Mouse (Mus musculus) hindlimb bud, embryonic 11.5 days (tissue): Measurements from ENCODE around the gene Frem1.

Experiments used
- DNase-seq: peaks from one replicate; pipeline ENCODE4 v3.0.0-alpha.2; 2012; ENCODE audit warnings: low read depth, low spot score; ENCODE audit errors: extremely low spot score

The Frem1 gene

DNA sequence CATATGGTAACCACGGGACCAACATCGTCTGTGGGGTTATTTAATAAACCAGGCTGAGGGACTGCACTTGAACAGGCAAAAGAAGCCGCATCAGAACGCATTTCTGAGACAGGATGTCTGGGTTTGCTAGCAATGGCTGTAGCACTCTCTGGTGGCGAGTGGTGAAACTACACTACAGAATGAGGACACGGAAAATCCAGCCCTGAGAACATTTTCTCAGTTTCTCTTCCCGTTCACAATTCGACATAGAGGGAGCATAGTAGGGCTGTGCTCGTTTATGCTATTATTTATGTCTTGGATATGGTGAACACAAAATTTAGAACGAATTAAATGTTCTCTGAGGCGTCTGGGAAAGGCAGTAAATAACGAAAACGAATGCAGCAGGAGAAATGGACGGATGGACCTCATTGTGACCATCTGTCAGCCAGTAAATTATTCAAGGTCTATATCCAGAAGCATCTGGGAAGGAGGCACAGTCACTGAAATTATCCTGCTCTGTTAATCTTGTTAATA is 118.4 kb downstream of the Frem1 start:
- peak; percentile 49 for DNase-seq

GRCm38 (mm10) chr4:82930079-82930478 is 122.1 kb downstream of the Frem1 start:
- no peak for DNase-seq

- DNase-seq, result no peak
Measured at GRCm38 (mm10) chr4:82921962-82922361, 130.2 kb downstream of the Frem1 start.

DNA sequence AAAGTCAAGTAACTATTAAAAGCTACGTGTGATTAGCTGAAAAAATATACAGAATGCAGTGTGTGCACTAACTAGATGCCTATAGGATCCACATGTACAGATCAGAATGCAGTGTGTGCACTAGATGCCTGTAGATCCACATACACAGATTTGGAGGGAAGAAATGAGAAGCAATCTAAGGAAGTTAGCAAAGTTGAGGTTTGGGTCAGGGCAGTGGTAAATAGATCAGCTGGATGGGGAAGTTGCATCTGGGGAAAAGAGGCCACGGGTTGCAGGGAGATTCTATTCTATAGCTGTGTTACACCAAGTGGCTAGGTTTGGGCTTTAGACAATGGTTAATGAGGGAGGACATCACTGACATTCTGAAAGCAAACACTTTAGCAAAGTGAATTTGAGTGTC is 133.5 kb downstream of the Frem1 start:
- no peak for DNase-seq

DNA sequence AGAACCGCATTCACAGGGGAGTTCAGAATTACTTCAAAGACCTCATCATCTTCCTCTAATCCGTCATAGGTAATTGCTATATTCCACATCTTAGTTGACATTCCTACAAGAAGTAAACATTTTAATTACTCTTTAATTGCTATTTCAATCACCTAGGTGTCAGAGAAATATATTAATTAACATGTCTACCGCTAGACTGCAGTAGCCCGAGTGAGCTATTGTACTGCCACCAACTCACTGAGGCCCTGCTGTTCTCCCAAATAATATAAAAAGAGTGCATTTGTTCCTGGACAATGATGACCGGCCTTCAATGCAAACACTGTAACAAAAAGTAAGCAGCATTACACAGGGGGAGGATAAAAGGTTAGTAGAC is 135.5 kb downstream of the Frem1 start:
- DNase-seq, result no peak

DNA sequence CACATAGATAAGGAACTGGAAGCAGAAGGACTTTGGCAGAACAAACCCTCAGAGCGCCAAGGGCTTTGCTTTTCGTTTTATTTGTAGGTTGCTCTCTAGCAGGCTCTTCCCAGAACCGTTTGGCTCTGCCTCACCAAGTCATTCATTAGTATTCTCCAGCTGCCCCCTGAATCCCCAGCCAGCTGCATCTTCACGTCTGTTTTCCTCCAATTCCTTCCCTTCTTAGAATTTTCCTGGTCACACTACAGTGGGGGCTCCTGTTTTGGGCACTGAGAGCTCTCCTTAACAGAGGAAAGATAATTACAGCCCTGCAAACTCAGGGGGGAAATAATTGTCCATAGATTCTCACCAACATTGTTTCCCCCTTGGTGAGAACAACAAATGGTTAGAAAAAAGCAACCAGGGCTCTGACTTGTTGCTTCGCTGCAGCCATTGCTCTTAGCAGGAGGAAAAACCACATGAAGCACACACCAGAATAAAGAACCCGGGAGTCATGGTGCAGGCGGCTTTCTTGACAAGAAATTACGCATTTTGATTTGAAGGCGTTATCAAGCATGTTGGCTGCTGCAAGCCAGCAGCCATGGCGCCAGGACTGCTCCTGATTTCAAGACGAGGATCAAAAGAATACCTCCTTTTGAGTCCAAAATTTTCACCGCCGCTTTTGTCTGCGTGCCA is 136.0 kb downstream of the Frem1 start:
- no peak for DNase-seq

GRCm38 (mm10) chr4:82915576-82915975 is 136.6 kb downstream of the Frem1 start:
- DNase-seq, result no peak

GRCm38 (mm10) chr4:82914601-82915143 is 137.5 kb downstream of the Frem1 start:
- DNase-seq, result no peak

DNA sequence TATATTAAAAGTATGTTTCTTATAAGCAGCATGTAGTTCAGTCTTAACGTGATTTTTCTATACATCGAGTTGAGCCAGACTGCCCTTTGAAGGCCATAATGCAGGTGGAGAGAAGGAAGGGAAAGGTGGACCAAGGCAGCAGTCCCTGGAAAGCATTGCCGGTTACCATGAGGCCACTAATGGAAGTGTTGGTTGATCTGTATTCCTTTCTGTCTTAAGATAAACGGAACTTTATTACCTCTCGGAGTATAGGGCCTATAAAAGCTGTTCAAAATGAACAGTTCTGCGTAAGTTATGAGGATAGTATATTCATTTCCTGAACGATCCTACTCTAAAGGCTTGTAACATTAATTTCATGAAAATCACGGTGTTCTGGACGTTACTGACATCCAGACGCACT is 156.9 kb downstream of the Frem1 start:
- no peak for DNase-seq

GRCm38 (mm10) chr4:82892247-82892646 is 159.9 kb downstream of the Frem1 start:
- no peak for DNase-seq

GRCm38 (mm10) chr4:82891566-82891965 is 160.6 kb downstream of the Frem1 start:
- no peak for DNase-seq

DNA sequence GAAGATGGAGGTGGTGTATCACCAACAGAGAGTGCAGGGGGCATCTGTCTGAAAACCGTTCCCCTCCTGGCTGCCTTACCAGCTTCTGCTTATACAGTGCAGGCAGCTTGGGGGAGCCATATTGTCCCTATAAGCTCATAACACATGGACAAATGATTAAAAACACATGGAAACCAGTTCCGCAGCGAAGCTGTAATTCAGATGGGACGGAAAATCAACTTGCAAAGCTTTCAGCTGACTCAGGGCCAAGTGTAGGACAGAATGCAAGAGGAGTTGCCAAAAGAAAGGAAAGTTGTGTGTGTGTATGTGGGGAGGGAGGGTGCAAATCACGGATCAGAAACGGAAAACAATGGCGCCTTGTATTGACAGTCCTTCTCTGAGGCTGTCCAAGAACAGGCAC is 161.1 kb downstream of the Frem1 start:
- peak; percentile 69 for DNase-seq

GRCm38 (mm10) chr4:82890585-82890984 is 161.6 kb downstream of the Frem1 start:
- no peak for DNase-seq

GRCm38 (mm10) chr4:82886148-82886547 is 166.0 kb downstream of the Frem1 start:
- DNase-seq, result no peak

GRCm38 (mm10) chr4:82885535-82885913 is 166.6 kb downstream of the Frem1 start:
- no peak for DNase-seq

- DNase-seq, result no peak
Measured at GRCm38 (mm10) chr4:82884636-82885534, 167.3 kb downstream of the Frem1 start, which contains the start of gene Cer1. TSS of gene Cer1 (minus strand) at chr4:82885148.

- no peak for DNase-seq
Measured at GRCm38 (mm10) chr4:82882500-82882899, 169.6 kb downstream of the Frem1 start.

DNA sequence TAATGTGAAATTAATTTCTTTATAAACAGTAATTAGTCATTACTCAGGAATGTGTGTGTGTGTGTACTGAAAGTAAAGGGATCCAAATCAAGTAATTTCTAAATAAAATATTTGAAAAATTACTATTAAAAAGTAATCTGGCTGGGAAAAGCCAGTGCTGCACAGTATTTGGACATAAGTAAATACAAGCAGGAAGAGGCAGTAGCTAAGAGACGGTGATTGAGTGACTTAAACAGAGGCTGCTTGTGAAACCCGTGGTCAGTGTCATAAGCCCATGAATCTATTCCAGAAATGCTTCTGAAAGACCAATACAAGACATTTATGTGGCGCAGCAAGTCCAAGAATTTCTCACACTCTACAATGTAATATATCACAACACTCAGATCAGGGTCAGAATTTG is 170.8 kb downstream of the Frem1 start:
- no peak for DNase-seq

DNA sequence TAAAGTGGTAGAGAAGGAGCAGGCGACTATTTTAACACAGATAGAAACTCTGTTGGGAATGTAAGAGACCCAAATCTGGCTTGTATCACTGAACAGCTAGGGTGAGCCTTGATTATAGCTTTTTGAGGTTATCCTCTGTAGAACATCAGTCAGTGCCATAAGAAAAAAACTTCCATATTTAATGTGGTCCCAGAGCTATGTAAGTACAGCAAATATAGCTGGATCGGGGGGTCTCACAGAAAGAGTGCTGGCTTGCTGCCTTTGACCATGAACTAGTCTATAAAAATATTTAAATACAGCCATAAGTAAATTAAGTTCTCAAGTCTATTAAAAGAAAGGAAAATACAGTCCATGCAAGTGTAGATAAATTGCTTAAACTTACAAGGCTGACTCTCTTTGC is 171.9 kb downstream of the Frem1 start:
- DNase-seq, result no peak

DNA sequence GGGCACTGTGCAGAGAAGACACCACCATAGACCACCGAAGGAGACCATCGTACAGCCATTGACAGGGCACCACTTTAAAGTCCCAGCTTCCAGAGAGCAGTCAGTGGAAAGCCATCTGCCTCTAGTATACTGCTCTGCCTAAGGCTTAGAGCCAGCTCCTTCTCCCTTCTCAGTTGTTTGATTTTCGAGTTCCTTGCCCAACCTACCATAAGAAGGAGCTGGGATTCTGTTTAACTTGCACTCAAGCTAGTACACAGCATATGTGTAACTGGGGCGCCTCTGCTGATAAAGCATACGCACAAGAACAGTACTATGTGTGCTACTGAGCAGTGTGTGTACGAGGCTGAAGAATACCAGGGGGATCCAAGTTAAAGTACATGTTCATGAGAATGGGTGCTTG is 173.0 kb downstream of the Frem1 start:
- DNase-seq, result no peak

DNA sequence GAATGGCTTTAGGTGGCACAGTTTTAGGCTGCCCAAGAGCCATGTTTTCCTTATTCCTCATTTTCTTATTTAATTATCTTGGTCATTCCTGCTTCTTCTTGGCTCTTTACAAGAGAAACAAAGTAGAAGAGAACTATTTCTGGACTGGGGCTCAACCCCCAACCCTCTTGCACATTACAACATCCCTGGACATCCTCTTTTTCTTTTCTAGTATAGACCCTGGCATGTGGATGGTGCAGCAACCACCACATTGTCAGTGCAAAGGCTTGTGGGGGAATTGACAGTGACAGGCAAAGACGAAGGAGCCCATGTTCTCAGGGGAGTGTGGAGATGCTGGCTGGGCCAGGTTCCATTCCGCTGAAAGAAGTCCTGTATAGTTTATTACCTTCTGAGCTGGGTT is 175.5 kb downstream of the Frem1 start:
- no peak for DNase-seq

DNA sequence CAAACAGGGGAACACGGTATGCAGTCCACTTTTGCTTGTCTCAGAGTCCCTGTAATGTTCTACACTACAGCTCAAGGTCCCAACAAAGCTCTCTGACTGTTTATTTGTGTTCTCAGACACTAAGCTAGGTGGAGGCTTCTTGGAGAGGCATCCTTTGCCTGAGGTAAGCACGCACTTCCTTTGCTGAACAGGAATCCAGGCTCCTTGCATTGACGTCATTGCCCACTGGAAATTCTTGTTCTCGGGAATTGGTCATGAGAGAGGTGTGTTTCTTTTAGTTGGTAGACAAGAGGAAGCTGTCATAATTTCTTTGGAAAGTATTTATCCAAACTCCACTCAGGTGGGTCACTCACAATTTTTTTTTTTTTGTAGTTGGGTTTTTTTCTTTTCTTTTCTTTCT is 176.6 kb downstream of the Frem1 start:
- no peak for DNase-seq
